Mouse (Mus musculus) cerebellum, adult (tissue): ENCODE measurements around the gene Cited1.
"Not testable (repeated sequence)": the region's sequence is repeated elsewhere in the genome, so short reads cannot be mapped to it uniquely, and the experiment has no call there.

Experiments
- ATAC-seq: cut with Nextera tagmentation; 2 replicates; pipeline ENCODE4 v1.9.2; 2017; ENCODE audit warnings: mild to moderate bottlenecking, moderate library complexity, mixed read lengths; ENCODE audit not compliant: insufficient number of reproducible peaks, low FRiP score, low TSS enrichment

The Cited1 gene

GRCm38 (mm10) chrX:102251937-102252860 is at the start of gene Cited1:
Gene Cited1 (minus strand): TSS chrX:102252181.
- peak; percentile 85 for ATAC-seq

GRCm38 (mm10) chrX:102284889-102285288 is 32.9 kb upstream of the Cited1 start:
- ATAC-seq = no peak

GRCm38 (mm10) chrX:102262620-102263345 is 10.8 kb upstream of the Cited1 start:
- no peak for ATAC-seq

GRCm38 (mm10) chrX:102259772-102260171 is 7.8 kb upstream of the Cited1 start:
- no peak for ATAC-seq

- ATAC-seq = no peak
Observed at GRCm38 (mm10) chrX:102253892-102254291, 1.9 kb upstream of the Cited1 start.

- peak; percentile 40; the same call in 1 of the 2 replicates for ATAC-seq
Observed at GRCm38 (mm10) chrX:102251221-102251936, 602 bp downstream of the Cited1 start.

GRCm38 (mm10) chrX:102250891-102251170 is 1.1 kb downstream of the Cited1 start:
- no peak for ATAC-seq

- no peak for ATAC-seq
Observed at GRCm38 (mm10) chrX:102250150-102250890, 1.7 kb downstream of the Cited1 start.

- ATAC-seq = no peak
Observed at GRCm38 (mm10) chrX:102244334-102244733, 7.6 kb downstream of the Cited1 start.

- no peak for ATAC-seq
Observed at GRCm38 (mm10) chrX:102219126-102219525, 32.9 kb downstream of the Cited1 start.

GRCm38 (mm10) chrX:102215356-102215755 is 36.6 kb downstream of the Cited1 start:
- ATAC-seq = not testable (repeated sequence)
